11 mouse cellular contexts compared by ENCODE assay signal in the genomic region with DNA sequence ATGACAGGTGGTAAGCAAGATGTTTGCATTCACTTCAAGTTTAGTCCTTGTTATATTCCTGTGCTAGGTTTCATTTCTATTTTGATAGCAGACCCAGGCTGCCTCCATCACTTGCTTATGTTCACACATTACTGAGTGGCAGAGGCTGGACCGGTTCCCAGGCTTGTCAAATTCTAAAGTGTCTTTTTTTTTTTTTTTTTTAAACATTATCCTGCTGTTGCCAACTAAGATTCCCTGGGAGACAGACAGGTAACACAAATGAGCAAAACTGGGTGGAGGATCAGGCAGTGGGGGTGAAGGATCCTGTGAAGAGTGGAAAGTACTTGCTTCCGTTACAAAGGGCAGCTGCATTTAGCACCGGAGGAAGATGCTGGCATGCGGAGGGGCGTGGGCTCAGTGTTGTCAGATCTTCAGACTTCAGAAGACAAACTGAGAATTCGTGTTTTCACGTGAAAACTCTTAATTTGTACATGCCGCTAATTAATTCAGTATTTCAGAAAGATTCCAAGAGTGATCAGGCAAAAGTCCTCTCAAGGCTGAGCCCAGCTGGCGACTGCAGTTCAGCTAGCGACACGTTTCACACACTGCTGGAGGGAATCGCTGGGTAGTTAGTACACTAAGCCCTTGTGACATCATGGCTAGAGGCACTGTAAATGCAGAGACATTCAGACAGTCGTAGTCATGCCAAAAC.
DNase-seq lines count a peak whose midpoint lies in the region; ATAC-seq and TF ChIP-seq lines count a peak whose summit lies in the region.
"Had no signal": no experiment of that assay in that cellular context is flagged by ENCODE, and none has a peak within 500 bp of the region (broad histone marks: within the 10 kb centered on the region; RNA-seq: fewer than 3 reads in every experiment).

No protein-coding gene starts in this region.

- no peaks in the 10 kb centered on the region for H3K9me3 ChIP-seq in heart, embryonic 16.5 days (replicated peaks; ENCODE audit: control insufficient read depth, low read length)
- H3K9me3 ChIP-seq in forebrain, postnatal 0 days (ENCODE audit: low read length), result no peaks in the 10 kb centered on the region
- H3K9me3 ChIP-seq in liver, embryonic 12.5 days (replicated peaks), result no peaks in the 10 kb centered on the region
- H3K9me3 ChIP-seq: embryonic facial prominence, embryonic 12.5 days had no signal

- no peaks in the 10 kb centered on the region for H3K27me3 ChIP-seq in heart, embryonic 16.5 days (ENCODE audit: control insufficient read depth, insufficient read depth, low read length)
- H3K27me3 ChIP-seq in forebrain, postnatal 0 days (ENCODE audit: insufficient read depth, low read length), result no peaks in the 10 kb centered on the region
- no peaks in the 10 kb centered on the region for H3K27me3 ChIP-seq in liver, embryonic 12.5 days (replicated peaks)
- H3K27me3 ChIP-seq: embryonic facial prominence, embryonic 12.5 days had no signal

- H3K4me3 ChIP-seq in heart, embryonic 16.5 days (ENCODE audit: low read length), result no peak overlapping the region
- H3K4me3 ChIP-seq in forebrain, postnatal 0 days (ENCODE audit: low read depth, low read length), result no peak overlapping the region
- no peak overlapping the region for H3K4me3 ChIP-seq in liver, embryonic 12.5 days
- H3K4me3 ChIP-seq: embryonic facial prominence, embryonic 12.5 days; myocyte had no signal

- H3K4me2 ChIP-seq in heart, embryonic 16.5 days (ENCODE audit: low read depth, low read length), result peak overlapping the region; percentile 3; the same call in 1 of the 2 replicates
- peak overlapping the region; percentile 29; the same call in 1 of the 2 replicates for H3K4me2 ChIP-seq in forebrain, postnatal 0 days (ENCODE audit: low read depth)
- H3K4me2 ChIP-seq in liver, embryonic 12.5 days, result no peak overlapping the region
- H3K4me2 ChIP-seq: embryonic facial prominence, embryonic 12.5 days had no signal

- DNase-seq in heart, postnatal 36 days, result no peak
- DNase-seq in forebrain, postnatal 0 days, result peak; percentile 89
- DNase-seq in layer of hippocampus, postnatal 36 days, result peak; percentile 26 to 29
- DNase-seq in right cerebral cortex, postnatal 10 days (ENCODE audit: low spot score in 2 of 2), result peak; percentile 85 to 89
- DNase-seq in thymus, adult 18-20 months, result no peak
- DNase-seq in gastrocnemius, postnatal 14 days, result no peak

- intact Hi-C loops in heart, postnatal 36 days (cut with DNase I), result no loop called here
- intact Hi-C loops in gastrocnemius, postnatal 14 days (cut with DNase I; ENCODE audit: low total_unique reads), result no loop called here

- no peak overlapping the region for H3K9ac ChIP-seq in heart, embryonic 16.5 days (ENCODE audit: low read length)
- no peak overlapping the region for H3K9ac ChIP-seq in forebrain, postnatal 0 days
- no peak overlapping the region for H3K9ac ChIP-seq in liver, embryonic 12.5 days
- H3K9ac ChIP-seq: embryonic facial prominence, embryonic 12.5 days had no signal

- no peak overlapping the region for H3K27ac ChIP-seq in heart, embryonic 16.5 days (ENCODE audit: low read length)
- peak overlapping the region; percentile 55; the same call in 1 of the 2 replicates for H3K27ac ChIP-seq in forebrain, postnatal 0 days (ENCODE audit: low read depth, low read length)
- no peak overlapping the region for H3K27ac ChIP-seq in liver, embryonic 12.5 days
- H3K27ac ChIP-seq: embryonic facial prominence, embryonic 12.5 days had no signal

- H3K4me1 ChIP-seq in heart, embryonic 16.5 days (ENCODE audit: control insufficient read depth, insufficient read depth, low read length), result peaks cover 3% of the 10 kb centered on the region; the same call in 1 of the 2 replicates
- peaks cover 6% of the 10 kb centered on the region; the same call in 1 of the 2 replicates for H3K4me1 ChIP-seq in forebrain, postnatal 0 days (ENCODE audit: insufficient read depth)
- H3K4me1 ChIP-seq in liver, embryonic 12.5 days, result no peaks in the 10 kb centered on the region
- H3K4me1 ChIP-seq: embryonic facial prominence, embryonic 12.5 days had no signal

- H3K36me3 ChIP-seq in heart, embryonic 16.5 days (ENCODE audit: control insufficient read depth, insufficient read depth), result no peaks in the 10 kb centered on the region
- H3K36me3 ChIP-seq in forebrain, postnatal 0 days (ENCODE audit: insufficient read depth), result no peaks in the 10 kb centered on the region
- no peaks in the 10 kb centered on the region for H3K36me3 ChIP-seq in liver, embryonic 12.5 days
- H3K36me3 ChIP-seq: embryonic facial prominence, embryonic 12.5 days had no signal

- WGBS in heart, embryonic 16.5 days, result 27% methylated on average over 13 of the region's 13 CpGs
- 15% methylated on average over 13 of the region's 13 CpGs for WGBS in forebrain, postnatal 0 days
- WGBS in liver, embryonic 12.5 days (ENCODE audit: insufficient replicate concordance), result 43% methylated on average over 13 of the region's 13 CpGs

- no peak for TF ChIP-seq CTCF in forebrain, postnatal 0 days (IDR thresholded peaks at IDR 0.05; ENCODE audit: low read depth)

- no peak for ATAC-seq in heart, embryonic 16.5 days (replicated peaks; ENCODE audit: extremely low read depth, insufficient read depth, low FRiP score)
- peak; percentile 92 for ATAC-seq in forebrain, postnatal 0 days
- no peak for ATAC-seq in liver, embryonic 12.5 days
- ATAC-seq: inflammation-experienced regulatory T-cells, adult 6 months had no signal

Comparison
In these comparisons a context has a peak if more than half of its experiments do, and no peak if none do; other contexts are left out.
1. DNase-seq: peak in forebrain, postnatal 0 days (single experiment), layer of hippocampus, postnatal 36 days (2 of 2) and right cerebral cortex, postnatal 10 days (2 of 2); none in heart, postnatal 36 days (0 of 2), thymus, adult 18-20 months (0 of 2) and gastrocnemius, postnatal 14 days (single experiment).